Mouse (Mus musculus) kidney, adult 2 months (tissue): ENCODE measurements around the gene Spata13.

Source experiments
- CTCF ChIP-seq: fragments of 200-500 bp; conservative IDR thresholded peaks from 2 replicates; pipeline ENCODE4 v1.5.1; 2011; ENCODE audit warnings: low read depth, mild to moderate bottlenecking, control low read depth, low read length, moderate library complexity, mixed read lengths; ENCODE audit not compliant: insufficient read depth, insufficient read length
- POLR2A ChIP-seq: fragments of 200-500 bp; IDR thresholded peaks from one replicate; pipeline ENCODE4 v1.6.1; 2011; ENCODE audit warnings: low read depth, low read length, control low read depth

DNA sequence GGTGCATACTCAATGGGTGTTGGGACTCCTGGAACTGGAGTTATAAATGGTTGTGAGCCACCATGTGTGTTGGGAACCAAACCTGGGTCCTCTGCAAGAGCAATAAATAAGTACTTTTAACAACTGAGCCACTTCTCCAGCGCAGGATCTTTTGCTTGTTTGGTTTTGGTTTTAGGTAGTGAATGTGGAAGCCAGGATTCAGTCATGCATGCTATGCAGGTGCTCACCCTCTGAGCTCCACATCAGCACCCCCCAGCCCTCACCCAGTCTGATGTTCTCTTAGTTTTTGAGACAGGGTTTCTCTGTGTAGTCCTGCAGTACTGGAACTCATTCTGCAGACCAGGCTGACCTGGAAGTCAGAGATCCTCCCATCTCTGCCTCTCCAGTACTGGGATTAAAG, 8.3 kb downstream of the Spata13 start:
- no peak for TF ChIP-seq POLR2A
- no peak for TF ChIP-seq CTCF
